Mouse (Mus musculus) 416B (cell line): ENCODE results near the gene Slc50a1.

Source experiments
- DNase-seq: peaks from one replicate; pipeline ENCODE4 v3.0.0; 2011; ENCODE audit warnings: low read depth

The Slc50a1 gene

DNA sequence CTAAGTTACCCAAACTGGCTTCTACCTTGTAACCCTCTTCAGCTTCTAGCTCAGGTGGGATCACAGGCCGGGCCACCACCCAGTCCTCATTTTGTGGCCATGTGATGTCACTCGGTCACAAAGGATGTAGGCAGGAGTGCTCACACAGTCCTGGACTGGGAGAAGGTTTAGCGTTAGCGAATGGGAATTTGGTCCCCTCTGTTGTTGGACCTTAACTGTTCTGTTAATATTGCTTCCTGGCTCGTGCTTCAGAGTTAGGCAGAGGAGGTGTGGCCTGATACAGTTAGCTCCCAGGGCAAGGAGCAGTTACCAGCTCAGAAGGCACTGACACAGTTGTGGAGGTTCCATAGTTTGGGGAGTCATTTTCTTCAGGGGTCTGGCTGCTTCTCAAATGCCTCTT lies 23.8 kb upstream of the Slc50a1 start:
- DNase-seq: no peak

DNA sequence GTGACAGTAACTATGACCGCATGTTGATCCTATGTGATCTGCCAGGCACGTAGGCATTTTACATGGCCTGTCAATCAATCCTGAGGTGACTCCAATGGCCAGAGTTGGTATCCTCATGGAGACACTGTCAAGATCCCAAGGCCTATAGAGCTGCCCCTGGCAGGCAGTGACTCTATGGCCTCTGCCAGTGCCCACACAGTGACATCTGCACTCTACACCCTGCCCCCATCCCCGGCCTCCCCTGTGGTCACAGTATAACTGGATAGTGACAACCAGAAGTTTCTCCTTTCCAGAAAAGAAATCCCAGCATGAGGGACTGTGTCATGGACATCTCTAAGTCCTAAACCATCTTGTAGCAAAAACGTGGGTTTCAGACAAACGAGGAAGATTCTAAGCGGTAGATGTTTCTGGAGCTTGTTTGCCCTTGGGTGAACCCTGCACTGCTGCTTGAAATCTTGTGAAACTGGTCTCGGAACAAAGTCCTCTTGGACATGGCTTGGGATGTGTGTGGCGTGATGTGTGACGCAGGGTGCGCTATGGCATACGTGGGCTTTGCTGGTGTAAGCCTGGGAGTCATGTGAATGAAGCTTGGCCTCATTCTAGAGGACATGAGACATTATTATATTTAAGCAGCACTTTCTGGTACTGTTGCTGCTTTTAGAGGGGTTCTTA lies 23.0 kb upstream of the Slc50a1 start:
- DNase-seq: no peak

DNA sequence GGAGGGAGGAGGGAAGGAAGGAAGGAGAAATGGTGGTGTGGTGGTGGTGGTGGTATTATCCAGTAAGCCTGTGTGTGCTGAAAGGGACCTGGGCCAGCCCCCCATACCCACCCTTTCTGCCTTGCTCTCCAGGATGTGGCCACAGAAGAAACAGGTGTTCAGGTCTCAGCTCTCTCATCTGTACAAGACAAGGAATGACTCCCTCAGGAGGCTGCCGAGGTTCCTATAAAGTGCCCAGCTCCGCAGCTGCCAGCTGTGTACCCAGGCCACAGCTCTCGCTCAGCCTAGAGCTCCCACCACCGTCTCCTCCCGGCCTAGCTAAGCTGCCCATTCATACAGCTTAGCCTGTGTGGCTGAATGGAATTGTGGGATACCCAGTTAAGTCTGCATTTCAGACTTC lies 21.9 kb upstream of the Slc50a1 start:
- DNase-seq: no peak

DNA sequence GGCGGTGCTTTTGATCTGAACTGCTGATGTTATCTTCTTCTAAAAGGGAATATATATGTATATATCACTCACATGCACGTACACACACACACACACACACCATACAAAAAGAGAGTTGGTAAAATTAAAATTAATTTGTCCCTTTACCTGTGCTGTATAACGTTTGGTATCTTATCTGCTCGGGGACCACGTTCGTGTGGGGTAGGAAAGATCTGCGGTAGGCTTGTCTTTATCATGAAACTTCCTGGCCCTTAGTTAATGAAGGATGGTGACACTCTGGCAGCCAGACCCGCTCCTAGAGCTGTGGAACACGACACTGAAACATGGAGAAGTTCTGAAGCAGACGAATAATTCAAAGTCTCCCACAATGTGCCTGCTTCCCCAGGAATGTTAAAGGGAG lies 21.5 kb upstream of the Slc50a1 start:
- DNase-seq: no peak

DNA sequence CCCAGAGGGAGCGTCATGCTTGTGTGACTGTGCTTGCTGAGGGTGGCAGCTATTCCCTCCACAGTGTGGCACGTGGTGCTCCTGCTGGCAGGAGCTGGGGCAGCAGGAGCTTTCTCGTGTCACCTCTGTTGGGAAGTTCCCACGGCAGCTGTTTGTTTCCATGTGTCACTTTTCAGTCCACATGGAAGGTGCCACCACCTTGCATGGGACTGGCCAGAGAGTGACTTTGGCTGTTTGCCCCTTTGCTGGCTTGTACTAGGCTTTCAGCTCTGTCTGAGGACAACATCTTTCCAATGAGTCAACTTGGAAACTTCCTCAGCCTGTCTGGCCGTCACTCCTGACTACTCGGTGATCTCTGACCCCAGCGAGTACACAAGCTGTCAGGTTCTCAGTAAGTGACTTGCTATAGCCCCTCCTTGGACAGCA lies 18.1 kb upstream of the Slc50a1 start:
- DNase-seq: no peak

DNA sequence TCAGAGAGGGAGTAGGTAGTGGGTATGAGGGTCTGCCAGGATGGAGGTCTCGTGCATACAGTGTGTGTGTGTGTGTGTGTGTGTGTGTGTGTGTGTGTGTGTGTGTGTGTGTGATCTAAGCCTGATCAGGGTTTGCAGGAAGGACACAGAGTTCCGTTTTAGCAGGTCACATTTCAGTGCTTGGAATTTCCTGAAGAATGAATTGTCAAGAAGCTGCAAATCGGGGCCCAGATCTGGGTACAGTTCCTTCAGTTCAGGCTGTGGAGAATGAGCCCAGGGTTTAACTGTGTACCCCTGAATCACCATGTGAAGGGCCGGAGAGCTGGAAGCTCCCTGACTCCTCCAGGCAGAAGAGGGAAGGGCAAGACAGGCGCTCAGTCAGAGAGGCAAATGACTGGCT lies 16.9 kb upstream of the Slc50a1 start:
- no peak for DNase-seq

DNA sequence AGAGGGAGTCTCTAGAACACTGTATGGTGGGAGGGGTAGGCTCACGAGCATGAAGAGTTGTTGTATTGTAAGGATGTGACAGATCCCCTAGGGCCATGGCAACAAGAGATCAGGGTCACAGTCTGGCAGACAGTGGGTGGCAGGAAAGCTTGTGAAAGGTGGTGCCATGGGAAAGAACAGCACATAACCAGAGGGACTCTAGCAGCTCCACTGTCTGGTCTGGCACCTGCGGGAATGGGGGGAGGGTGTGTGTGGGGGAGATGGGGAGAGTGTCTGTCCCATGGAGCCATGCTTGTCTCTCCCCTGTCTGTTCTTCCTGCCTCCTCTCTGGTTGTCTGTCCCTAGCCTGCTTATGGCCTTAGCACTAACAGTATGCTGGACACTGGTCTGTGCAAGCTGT lies 15.2 kb upstream of the Slc50a1 start:
- DNase-seq: no peak

DNA sequence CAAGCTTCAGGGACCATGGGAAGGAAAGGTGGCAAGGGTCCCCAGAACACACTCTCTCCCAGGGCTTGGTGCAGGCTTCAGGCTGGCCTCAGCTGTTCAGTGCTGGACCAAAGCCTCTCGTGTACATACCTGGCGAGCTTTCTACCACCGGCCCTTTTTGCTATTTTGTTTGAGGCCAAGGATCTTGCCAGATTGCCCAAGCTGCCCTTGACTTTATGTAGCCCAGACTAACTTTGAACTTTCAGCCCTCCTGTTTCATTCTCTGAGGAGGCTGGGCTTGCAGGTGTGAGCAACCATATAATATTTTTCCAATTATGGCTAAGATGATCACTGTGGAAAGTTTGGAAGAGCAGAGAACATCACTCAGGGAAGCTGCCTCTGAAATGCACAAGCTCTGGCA lies 13.9 kb upstream of the Slc50a1 start:
- no peak for DNase-seq

DNA sequence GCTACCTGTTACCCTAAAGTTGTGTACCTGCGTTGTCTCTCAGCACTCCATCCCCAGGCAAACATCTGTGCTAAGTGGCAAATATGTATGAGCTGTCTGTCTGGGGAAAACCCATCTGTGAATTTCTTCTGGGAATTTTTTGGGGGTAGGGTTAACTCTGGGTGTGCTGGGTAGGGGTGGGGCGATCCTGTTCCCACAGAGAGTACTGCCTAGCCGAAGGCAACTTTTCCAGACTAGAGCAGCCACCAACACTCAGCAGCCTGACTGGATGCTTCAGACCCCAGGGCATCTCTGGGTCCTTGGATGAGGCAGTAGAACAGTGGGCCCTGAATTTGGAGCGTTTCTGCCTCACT lies 11.9 kb upstream of the Slc50a1 start:
- DNase-seq: no peak

DNA sequence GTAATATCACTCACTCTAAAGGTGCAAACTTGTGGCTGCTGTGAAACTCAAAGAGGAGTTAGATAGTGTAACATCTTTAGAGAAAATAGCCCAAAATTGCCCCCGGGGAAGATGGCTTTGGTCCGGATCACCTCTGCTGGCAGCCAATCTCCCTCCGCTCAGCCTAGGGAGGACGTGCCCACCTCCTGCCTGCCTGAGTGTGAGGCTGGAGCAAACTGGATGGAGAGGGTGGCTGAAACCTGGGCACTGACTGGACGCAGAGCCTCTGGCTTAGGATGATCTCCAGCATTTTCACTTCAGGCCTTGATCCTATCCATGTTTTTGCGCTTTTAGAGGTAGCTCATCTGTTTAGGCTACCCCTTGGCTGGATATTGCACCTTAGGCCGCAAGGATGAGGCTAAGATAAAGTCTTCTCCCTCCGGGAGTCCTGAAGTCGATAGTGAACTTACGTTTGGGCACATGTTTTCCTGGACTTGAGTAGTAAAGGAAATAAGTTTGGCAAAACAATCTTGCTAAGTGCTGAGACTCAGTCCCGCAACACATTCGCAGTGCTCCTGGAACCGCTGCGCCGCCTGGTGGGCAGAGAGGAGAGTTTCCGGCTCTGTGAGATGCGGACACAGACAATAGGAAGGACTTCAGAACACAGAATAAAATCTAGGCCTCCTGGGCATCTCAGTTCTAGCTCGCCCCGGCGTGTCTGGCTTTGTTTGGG lies 11.4 kb upstream of the Slc50a1 start:
- peak; percentile 80 for DNase-seq

DNA sequence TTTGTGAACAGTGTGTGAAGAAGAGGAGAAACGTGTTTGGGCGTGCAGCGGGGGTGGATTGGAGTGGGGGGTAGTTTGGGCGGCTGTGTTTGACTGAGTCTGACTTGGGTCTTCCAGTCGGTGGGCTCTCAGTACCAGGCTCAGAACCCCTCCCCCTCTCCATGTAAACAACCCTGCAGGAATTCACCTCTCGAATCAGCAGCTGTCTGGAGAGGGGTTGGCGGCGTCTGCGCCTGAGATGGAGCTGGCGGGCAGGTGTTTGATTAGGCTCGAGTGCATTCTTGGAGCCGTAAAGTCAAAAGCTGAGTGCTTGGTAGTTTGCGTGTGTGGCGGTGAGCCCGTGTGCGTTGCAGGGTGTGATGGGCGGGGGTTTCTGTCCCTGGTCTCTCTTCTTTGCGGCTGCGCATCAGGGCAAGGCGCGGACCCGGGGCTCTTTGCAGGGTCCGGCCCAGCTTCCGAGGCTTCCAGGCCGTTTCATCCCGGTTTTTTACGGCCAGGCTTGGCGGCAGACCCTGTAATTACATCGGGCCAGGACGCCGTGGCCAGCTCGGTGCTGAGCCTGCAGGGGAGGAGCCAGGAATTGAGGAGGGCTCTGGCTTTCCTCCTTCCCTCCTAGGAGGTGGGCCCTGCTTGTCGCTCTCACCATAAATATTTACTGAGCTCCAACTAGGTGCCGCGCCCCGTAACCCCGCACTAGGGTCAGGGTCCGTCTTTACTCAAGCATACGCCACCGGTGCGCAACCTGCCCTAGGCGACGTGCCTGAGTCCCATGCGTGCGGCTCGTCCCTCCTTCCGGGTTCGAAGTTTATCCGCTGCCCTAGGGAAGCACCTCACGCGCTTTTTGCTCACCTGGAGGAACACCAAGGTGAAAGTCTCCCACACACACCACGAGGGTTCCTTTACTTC lies 10.5 kb upstream of the Slc50a1 start, which contains the start of gene Efna1:
TSS of gene Efna1 (minus strand) at position 537 of the 906 bp plus-strand sequence.
- DNase-seq: no peak

DNA sequence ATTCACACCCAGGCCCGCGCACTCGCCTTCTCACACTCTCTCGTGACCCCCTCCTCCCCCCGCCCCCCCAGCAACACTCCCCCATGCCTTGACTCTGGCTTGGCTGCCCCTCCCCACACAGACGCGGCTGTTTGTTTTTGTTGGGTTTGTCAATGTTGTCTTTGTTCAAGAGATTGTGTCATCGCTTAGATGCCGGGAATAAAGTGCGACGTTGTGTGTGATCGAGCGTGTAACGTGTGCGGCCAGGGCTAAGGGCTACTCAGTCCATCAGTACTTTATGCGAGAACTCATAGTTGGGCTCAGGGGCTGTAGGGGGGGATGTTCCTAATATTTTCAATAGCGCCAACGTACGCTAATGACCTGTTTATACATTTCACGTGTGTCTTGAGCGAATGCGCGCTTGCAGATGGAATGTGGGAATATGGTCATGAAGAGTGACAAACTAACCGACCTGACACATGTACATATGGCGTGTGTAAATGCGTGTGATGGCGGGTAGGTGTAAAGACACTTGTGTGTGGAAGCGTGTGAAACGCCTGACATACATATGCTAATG lies 9.8 kb upstream of the Slc50a1 start:
- DNase-seq: no peak

DNA sequence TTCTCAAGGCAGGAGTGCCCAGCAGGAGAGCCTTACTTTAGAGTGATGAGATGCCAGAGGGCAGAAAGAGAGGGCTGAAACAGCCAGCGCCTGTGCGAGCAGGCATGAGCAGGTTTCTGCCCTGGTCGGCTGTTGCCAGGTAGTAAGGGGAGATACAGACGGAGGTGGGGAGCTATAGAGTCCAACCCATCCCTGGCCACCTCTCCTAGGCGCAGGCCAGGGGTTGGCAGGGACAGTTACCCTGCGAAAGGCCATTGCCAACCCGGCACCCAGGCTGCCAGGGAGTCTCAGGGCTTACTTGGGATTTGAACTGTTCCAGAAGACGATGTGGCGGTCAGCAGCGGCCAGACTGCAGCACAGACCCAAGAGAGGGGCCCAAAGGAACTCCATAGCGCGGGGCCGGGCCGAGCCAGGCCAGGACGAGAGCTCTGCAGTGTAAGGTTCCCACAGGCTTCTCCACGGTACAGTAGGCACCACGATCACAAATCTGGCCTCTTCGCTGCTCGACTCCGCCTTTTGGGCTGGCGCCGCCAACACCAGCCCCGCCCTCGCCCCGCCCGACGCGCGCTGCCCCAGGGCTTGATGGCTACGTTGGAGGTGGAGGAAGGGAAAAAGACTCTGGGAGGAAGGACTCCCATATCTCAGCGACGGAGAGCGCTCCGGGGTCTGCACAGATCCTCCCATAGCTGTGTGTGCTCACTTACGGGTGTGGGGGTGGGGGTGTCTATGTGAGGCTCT lies 9.0 kb upstream of the Slc50a1 start:
- DNase-seq: no peak

DNA sequence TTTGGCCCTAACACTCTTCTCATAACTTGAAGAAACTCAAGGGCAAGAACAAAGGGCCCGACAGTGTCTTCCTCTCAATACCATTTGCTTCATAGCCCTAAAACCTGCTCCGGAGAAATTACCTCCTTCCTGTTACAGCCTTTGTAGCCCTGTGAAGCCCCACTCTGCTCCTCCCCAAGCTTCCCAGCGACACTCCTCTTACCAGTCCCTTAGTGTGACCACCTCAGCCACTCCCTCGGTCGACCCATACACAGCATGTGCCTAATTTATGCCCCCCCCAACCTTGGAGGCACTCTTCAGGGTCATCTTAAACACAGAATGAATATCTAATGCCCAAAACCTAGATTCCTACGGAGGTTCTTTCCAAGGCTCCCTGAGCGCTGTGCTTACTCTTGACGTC lies 8.3 kb upstream of the Slc50a1 start:
- no peak for DNase-seq

DNA sequence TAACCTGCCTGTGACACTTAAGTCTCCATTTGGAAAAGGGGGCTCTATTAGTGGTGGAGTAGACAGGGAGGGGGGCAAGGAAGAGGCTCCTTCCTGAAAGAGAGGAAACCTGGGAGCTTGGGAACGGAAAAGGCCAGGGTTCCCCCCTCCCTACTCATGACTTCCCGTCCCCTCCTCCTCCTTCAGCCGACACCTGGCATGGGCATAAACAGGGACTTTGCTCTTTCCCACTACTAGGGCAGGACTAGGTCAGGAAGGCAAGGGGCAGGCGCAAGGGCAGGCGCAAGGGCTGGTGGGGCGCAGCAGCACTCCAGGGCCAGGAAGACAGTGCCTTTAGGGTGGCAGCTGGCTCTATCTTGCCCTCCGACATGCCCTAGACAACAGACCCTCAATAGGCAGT lies 7.7 kb upstream of the Slc50a1 start:
- DNase-seq: no peak

DNA sequence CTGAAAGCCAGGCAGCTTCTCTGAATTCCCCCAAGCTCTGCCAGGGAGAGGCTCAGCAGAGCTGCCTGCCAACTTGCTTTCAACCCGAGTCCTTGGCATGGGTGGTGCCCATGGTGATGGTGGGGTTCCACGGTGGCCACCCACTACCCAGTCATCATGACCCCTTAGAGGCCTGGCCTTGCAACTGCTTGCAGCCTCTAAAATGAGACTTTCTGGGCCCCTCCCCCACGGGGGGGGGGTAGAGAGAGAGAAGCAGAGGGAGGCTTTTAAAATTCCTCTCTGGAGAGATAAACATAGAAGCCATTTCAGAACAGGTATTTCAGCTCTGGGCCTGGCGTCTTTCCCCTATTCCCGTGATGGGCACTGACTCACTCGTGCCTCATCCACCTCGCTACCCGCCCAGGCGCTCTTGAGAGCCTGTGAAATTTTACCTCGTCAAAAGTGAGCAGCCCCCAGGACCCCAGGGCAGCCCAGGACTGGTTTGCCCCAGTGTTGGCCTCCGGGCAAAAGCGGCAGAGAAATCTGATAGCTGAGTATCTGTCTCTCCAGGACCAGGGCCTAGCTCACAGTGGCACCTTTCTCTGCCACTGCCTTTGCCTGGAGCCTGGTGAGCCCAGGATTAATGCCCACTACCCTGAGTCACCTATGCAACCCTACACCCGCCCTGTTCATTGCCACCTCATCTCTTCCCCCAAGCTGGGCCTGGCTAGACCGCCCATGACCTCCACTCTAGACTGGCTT lies 7.1 kb upstream of the Slc50a1 start:
- DNase-seq: no peak

DNA sequence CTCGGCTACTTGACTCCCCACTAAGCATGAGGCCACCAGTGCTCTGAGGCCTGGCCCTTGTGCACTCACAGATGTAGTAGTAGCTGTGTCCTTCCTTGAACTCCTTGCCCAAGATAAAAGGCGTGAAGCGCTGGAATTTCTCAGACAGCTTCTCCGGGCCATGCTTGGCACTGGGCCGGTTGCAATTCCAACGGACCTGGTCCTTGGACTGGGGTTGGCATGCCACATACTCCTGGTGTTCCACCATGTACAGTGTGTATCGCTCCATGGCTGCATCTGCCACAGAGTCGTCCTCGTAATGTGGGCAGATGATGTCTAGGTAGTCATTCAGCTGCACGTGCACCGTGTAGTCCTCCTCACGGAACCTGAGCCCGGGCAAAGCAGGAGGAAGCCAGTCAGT lies 5.7 kb upstream of the Slc50a1 start:
- DNase-seq: no peak

DNA sequence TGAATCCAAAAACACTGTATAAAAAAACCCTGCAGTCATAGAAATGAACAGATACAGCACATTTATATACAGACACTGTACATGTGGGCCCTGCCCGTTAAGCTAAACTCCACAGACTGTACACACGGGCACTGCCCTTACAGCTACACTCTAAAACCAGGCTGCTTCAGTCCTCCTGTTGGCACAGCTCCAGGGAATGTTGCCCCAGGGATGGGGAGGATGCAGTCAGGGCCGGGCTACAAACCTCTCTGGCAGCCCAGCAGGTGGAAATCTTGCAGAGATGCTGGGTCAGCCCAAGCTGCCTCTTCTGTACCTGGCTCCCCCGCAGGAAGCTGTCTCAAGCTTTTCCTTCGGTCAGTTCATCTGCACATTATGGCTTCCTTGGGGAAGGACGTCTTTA lies 1.4 kb upstream of the Slc50a1 start:
- DNase-seq: no peak

DNA sequence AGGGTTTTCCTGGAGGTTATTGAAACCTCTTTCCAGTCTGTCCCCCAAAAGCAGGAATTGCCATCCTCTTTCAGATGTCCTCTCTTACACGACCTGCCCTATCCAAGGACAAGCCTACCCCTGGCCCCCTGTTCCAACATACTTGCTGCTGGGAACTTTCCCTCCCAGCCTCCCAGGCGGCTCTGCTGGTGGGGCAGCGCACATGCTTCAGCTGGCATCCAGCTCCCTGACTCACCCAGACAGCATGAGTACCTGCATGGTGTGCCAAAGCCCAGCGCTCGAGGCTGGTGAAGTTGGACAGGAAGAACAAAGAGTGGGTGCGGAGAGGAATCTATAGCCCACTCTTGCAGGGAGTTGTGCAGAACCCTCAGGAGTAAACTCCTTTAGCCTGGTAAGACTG lies 521 bp upstream of the Slc50a1 start:
- no peak for DNase-seq

DNA sequence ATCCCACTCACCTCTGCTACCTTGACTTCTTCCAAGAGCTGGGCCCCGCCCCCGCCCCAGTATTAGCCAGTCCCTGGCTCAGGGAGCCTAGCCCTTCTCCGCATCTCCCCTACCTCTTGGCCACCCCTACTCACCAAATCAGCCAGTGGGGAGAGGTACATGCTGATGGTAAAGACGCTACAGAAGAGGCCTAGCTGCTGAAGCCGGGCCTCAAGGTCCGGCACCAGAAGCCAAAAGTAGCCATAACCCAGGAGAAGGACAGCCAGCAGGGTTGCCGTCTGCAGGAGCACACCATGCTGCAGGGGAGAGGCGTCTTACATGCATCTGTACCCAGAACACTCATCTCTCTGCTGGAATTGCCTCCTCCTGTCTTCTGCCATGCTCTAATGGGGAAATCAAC lies 1.5 kb downstream of the Slc50a1 start:
- DNase-seq: no peak

DNA sequence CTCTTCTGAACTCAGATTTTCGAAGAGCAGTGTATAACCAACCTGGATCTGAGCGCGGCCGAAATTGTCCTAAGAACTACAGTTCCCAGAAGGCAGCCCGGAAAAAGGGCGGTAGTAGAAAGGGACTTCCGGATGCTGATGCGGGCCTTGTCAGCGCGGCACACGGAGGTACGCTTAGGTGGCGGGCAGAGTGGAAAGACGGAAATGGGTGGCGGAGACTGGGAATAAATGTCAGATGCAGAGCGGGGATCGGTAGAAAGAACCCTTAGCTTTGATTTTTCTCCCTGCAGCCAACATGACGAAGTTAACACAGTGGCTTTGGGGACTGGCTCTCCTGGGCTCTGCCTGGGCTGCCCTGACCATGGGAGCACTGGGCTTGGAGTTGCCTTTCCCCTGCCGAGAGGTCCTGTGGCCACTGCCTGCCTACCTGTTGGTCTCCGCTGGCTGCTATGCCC lies 3.9 kb downstream of the Slc50a1 start:
- peak; percentile 88 for DNase-seq
